Mouse (Mus musculus) intestine, embryonic 15.5 days (tissue): ENCODE results near the gene Tprgl. TPM values are rescaled to one million over a fixed set of nuclear protein-coding genes. Genes with fewer than 3 reads are reported as not detected.

Source experiments
- polyA plus RNA-seq: library from polyadenylated mRNA; unstranded; fragments of >200 nt; fragmentation: Nextera tagmentation; extraction: Ambion mirVana; gene quantifications from 2 replicates; pipeline ENCODE4 v1.2.1, GENCODE M21; 2015

The Tprgl gene
- polyA plus RNA-seq, 1 experiment from 2014 or later = 102 TPM

Other genes starting within 250 kb of the Tprgl start
- gene A430005L14Rik, start 203.4 kb downstream of the Tprgl start, polyA plus RNA-seq = 68.1 and 70.1 TPM in 2 replicates
- gene Dffb, start 185.5 kb downstream of the Tprgl start, polyA plus RNA-seq = 14.1 and 15.3 TPM in 2 replicates
- 10.8 and 11.0 TPM in 2 replicates for gene Cep104, start 185.5 kb downstream of the Tprgl start, polyA plus RNA-seq
- gene Lrrc47, start 148.9 kb downstream of the Tprgl start, polyA plus RNA-seq = 22.3 and 23.3 TPM in 2 replicates
- gene Smim1, start 134.4 kb downstream of the Tprgl start, polyA plus RNA-seq = 124 and 154 TPM in 2 replicates
- not detected in 2 replicates for gene Ccdc27, start 118.0 kb downstream of the Tprgl start, polyA plus RNA-seq
- gene Trp73, start 20.5 kb downstream of the Tprgl start, polyA plus RNA-seq = 0.13 and 0.33 TPM in 2 replicates
- 28.9 and 31.2 TPM in 2 replicates for gene Wrap73, start 18.3 kb downstream of the Tprgl start, polyA plus RNA-seq
- gene Megf6, start 10.1 kb upstream of the Tprgl start, polyA plus RNA-seq = 13.1 and 14.2 TPM in 2 replicates
- gene Arhgef16, start 141.0 kb upstream of the Tprgl start, polyA plus RNA-seq = 50.3 and 57.1 TPM in 2 replicates
- not detected in 2 replicates for gene B230104I21Rik, start 175.5 kb upstream of the Tprgl start, polyA plus RNA-seq